Mouse (Mus musculus) liver, adult (tissue): ENCODE measurements around the gene Rpl10a.

Source experiments
- GATA4 ChIP-seq: IDR thresholded peaks from 2 replicates; pipeline ENCODE4 v1.6.1; 2014; ENCODE audit warnings: mild to moderate bottlenecking, low read length; ENCODE audit not compliant: insufficient replicate concordance

Gene Rpl10a

DNA sequence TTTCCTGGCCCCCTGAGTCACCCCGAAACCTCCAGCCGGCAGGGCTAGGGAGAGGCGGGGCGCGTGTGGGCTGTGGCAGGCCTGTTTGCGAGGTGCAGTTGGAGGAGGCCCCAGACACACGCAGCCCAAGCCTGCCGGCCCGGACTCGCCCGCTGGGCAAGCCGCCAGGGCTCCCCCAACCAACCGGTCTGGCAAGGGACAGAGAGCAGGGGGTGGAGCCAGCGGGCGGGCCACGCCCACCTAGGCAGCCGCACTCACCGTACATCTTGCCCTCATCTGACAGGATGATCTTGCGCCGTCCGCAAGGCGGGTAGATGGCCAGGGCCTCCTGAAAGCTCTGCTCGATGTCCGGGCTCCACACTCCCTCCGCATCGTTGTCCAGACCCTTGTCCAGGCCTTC lies 12.8 kb downstream of the Rpl10a start:
- no peak for TF ChIP-seq GATA4

- TF ChIP-seq GATA4: no peak
These were observed 15.9 kb downstream of the Rpl10a start for GRCm38 (mm10) chr17:28344050-28344607.

- no peak for TF ChIP-seq GATA4
These were observed 16.4 kb downstream of the Rpl10a start for GRCm38 (mm10) chr17:28344670-28345069.

- no peak for TF ChIP-seq GATA4
These were observed 17.0 kb downstream of the Rpl10a start for GRCm38 (mm10) chr17:28345271-28345721.

DNA sequence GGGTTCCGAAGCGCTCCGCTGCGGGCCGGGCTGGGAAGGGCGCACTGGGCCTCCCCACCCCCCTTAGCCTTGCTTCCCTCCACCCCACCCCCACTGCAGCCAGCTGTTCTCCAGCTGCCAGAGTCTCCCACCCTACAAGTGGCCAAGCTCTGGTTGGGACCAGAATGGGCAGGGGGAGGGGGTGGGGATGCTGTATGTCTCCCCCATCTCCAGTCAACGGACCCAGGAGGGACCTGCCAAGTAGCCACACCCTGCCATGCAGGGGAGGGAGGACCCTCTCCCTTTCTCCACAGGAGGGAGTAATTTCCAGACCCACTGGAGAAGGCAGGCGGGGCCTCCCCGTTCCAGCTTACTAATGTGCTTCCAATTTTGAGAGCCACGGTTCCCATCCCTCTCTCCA lies 17.6 kb downstream of the Rpl10a start:
- TF ChIP-seq GATA4: no peak

DNA sequence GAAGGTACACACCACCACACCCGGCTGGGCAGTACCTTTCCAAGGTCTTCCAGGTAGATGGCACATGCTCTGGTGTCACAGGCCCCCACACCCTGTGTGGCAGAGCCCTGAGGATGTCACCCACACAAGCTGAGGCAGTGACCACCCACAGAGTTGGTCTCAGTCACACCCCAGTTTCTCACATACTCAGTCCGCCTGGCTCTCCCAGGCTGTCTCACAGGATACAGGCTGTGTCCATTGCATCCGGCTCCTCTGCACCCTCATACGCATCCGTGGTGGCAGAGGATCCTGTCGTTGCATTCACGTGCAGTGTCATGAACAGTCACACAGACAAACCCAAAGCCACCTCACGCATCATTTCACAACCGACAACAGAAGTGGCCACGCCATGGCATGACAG lies 19.1 kb downstream of the Rpl10a start:
- TF ChIP-seq GATA4: no peak

DNA sequence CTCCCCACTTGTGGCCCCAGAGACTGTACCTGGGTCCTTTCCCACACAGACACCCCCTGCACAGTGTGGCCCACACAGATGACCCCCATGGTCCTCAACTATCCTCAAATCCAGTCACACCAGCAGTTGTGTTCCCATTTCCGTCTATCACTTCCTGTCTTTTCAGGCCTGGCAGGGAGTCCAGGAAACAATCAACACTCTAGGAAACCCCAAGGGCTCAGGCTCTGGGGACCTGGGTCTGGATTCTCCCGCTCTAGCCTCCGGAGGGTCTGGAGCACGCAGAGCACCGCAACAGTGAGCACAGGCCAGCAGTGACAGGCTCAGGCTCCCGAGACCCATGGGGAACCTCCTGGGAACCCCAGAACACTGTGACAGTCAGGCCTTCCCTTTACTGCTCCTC lies 19.9 kb downstream of the Rpl10a start:
- no peak for TF ChIP-seq GATA4

DNA sequence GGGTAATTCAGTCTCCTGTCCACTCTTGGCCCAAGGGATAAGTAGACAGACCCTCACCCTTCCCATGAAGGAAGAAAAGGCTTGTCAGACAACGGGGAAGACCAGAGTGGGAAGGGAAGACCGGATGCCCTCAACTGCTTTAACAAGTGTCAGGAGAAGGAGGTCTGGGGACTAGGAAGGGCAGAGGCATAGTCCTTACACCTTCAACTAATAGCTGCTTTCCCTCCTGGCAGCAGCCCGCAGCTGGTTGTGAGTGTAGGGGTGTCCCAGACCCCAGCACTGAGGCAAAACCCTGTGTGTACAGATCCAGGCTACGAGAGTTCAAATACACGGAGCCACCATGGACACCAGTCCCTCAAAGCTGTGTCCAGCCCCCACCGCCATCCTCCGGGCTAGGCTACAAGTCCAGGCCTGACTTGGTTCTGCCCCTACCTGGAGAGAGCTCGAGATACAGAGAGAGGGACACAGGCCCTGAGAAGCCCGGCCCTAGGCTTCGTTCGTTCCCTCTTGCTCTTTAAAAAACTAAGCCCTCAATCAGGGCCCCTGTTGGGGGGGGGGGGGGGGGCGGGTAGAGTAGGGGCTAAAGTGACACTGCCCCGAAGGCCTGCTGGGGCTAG lies 21.1 kb downstream of the Rpl10a start:
- TF ChIP-seq GATA4: no peak

DNA sequence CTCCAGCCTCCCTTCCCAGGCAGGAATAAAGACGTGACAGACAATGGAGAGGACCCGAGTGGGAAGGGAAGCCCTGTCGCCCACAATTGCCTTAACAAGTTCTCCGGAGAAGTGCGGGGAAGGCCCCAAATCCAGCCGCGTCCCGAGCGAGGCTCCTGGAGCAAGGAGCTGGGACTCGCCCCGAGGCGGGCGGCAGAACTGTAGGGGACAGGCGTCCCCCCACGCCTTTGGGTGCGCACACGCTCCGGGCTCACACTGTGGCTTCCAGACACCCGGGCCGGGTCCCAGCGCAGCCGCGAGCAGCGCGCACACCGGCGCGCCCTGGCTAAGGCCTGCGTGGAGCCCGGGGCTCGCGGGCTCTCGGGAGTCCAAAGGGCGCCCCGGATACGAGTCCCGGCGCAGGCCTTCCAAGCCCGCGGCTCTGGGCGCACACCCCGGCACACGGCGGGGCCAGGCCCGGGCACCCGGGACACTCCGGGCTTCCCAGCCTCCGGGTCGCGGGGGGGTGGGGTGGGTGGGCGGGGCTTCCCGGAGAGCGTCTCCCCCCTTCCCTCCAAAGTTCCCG lies 21.7 kb downstream of the Rpl10a start:
- TF ChIP-seq GATA4: no peak

DNA sequence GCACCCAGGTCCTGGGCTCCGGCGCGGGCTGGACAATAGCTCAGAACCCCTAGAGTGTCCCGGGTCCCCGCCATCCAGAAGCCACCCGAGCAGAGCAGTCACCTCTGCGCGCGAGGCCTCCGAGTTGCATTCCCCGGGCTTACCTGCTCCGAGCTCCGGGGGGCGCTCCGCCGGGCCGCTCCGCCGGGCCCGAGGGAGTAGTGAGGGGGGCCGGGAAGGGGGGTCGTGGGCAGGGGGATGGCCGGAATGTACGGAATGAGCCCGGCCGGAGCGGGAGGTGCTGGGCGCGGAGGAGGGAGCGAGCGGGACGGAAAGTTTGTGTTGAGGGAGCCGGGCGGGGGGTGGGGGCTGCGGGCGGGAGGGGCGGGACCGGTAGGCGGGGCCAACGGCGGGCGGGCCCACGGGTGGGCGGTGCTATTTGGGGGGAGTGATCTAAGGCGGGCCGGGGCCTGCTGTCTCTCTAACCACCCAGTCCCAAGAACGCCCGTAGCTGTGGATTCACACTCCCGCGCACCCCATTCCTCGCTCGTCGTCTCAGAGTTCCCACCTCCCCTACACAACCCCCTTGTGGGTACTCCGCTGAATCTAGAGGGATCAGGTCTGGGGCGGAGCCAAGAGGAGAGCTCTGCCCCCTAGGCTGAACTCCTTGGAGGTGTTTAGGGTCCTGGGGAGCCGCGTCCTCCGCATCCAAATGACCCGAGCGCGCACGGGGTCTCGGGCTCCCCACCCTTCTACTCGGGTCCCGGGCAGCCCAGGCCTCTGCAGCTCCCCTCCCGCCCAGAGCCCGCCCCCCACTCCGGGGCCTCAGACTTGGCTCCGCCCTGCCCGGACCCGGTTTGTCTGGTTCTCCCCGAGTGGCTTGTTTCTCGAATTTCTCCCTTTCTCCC lies 22.4 kb downstream of the Rpl10a start, which contains the start of gene Tead3:
Tead3 (minus strand) TSS at position 352 of the 887 bp plus-strand sequence.
- no peak for TF ChIP-seq GATA4

DNA sequence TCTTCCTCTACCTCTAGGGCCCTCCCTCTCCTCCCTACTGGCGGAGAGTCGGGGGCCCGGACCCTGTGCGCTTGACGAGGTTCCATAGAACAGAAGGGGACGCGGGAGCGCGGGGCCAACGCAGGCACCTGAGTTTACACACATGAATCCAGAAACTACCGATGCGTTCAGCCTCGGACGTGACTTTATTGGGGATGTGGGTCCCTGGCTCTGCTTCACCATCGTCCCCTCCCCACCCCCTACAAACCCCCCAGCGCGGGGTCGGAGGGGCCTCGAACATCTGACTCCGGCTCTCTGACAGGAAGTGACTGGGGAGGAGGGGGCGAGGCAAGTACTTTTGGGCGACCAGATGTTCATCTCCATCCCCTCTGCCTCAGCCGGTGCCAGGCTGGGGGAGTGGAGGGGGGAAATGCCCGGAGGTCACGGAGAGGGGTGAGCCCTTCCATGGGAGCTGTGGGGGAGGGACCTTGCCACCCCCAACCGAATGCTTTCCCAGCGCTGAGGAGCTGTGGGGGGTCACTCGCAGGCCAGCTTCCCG lies 23.2 kb downstream of the Rpl10a start:
- TF ChIP-seq GATA4: no peak

DNA sequence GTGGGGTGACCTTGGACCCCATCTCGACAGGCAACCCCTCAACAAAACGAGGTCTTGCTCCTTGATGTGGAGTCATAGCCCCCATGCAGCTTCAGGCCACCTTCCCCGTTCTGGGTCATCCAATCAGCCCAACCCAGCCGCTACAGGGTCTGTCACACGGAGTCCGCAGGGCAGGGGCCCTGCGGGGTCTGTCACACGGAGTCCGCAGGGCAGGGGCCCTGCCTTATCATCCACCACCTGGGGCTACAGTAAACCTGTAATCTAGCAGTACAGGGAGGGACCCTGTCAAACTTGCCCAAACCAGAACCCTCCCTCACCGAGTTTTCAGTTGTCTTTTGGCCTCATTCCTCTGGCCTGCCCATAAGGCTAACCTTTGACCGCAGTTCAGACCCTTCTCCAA lies 23.7 kb downstream of the Rpl10a start:
- TF ChIP-seq GATA4: no peak

- TF ChIP-seq GATA4: no peak
These were observed 27.6 kb downstream of the Rpl10a start for GRCm38 (mm10) chr17:28355871-28356270.

DNA sequence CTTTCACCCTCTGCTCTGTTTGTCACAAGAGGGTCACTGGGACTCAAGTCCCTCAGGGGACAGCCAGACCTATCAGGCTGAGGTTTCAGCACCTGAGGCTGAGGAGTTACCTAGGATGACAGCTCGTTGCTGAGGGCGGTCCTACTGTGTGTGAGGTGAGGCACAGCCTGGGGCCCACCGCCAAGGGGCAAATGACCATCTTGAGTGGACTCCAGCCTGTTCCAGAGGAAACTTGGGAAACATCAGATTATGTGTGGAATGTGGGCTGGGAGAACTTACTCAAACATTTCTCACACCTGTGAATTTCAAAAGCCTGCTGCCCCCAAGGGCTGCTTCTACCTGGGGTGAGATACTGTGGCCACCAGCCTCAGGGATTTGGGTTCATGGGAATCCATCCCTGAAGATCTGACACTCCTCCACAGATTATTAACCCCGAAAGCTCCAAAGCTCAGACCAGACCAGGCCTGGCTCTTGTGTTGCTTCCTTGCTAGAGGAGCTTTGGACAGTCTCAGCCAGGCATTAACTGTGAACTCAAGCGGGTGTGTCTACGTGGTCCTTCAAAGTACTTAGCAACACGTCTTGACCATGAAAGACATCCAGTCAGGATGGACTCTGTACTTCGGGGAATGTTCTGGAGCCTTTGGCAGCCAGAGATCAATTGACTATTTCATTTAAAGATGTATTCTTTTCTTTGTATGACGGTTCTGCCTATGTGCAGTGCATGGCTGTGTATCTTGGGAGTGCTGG lies 32.4 kb downstream of the Rpl10a start:
- TF ChIP-seq GATA4: no peak
